Mouse (Mus musculus): ENCODE results near the gene Nobox.

The Nobox gene

GRCm38 (mm10) chr6:43309454-43309853, at the start of gene Nobox:
TSS of gene Nobox (minus strand) at chr6:43309554.
- DNase-seq (ENCODE audit: extremely low spot score, low read depth, low spot score) = no peak

GRCm38 (mm10) chr6:43354562-43355241, 45.3 kb upstream of the Nobox start:
- DNase-seq (ENCODE audit: extremely low spot score, low read depth, low spot score) = no peak

- no peak for DNase-seq (ENCODE audit: extremely low spot score, low read depth, low spot score)
Measured at GRCm38 (mm10) chr6:43353446-43353845, 44.1 kb upstream of the Nobox start.

- no peak for DNase-seq (ENCODE audit: extremely low spot score, low read depth, low spot score)
Measured at GRCm38 (mm10) chr6:43349083-43349482, 39.7 kb upstream of the Nobox start.

- DNase-seq (ENCODE audit: extremely low spot score, low read depth, low spot score) = no peak
Measured at GRCm38 (mm10) chr6:43347637-43348036, 38.3 kb upstream of the Nobox start.

- no peak for DNase-seq (ENCODE audit: extremely low spot score, low read depth, low spot score)
Measured at GRCm38 (mm10) chr6:43343006-43343405, 33.7 kb upstream of the Nobox start.

- no peak for DNase-seq (ENCODE audit: extremely low spot score, low read depth, low spot score)
Measured at GRCm38 (mm10) chr6:43342386-43342785, 33.0 kb upstream of the Nobox start.

- no peak for DNase-seq (ENCODE audit: extremely low spot score, low read depth, low spot score)
Measured at GRCm38 (mm10) chr6:43338804-43339203, 29.4 kb upstream of the Nobox start.

- no peak for DNase-seq (ENCODE audit: extremely low spot score, low read depth, low spot score)
Measured at GRCm38 (mm10) chr6:43337491-43337961, 28.2 kb upstream of the Nobox start.

GRCm38 (mm10) chr6:43335619-43336234, 26.4 kb upstream of the Nobox start:
- no peak for DNase-seq (ENCODE audit: extremely low spot score, low read depth, low spot score)

- DNase-seq (ENCODE audit: extremely low spot score, low read depth, low spot score) = no peak
Measured at GRCm38 (mm10) chr6:43333479-43333878, 24.1 kb upstream of the Nobox start.

- DNase-seq (ENCODE audit: extremely low spot score, low read depth, low spot score) = no peak
Measured at GRCm38 (mm10) chr6:43312961-43313656, 3.8 kb upstream of the Nobox start.

GRCm38 (mm10) chr6:43312546-43312945, 3.2 kb upstream of the Nobox start:
- no peak for DNase-seq (ENCODE audit: extremely low spot score, low read depth, low spot score)

- DNase-seq (ENCODE audit: extremely low spot score, low read depth, low spot score) = no peak
Measured at GRCm38 (mm10) chr6:43310071-43310470, 717 bp upstream of the Nobox start.

GRCm38 (mm10) chr6:43297508-43297850, 11.9 kb downstream of the Nobox start:
- DNase-seq (ENCODE audit: extremely low spot score, low read depth, low spot score) = no peak

- peak; percentile 52 for DNase-seq (ENCODE audit: extremely low spot score, low read depth, low spot score)
Measured at GRCm38 (mm10) chr6:43296798-43297507, 12.4 kb downstream of the Nobox start.

- DNase-seq (ENCODE audit: extremely low spot score, low read depth, low spot score) = no peak
Measured at GRCm38 (mm10) chr6:43295908-43296307, 13.4 kb downstream of the Nobox start.

GRCm38 (mm10) chr6:43293175-43293574, 16.2 kb downstream of the Nobox start:
- DNase-seq (ENCODE audit: extremely low spot score, low read depth, low spot score) = no peak

GRCm38 (mm10) chr6:43292471-43293076, 16.8 kb downstream of the Nobox start:
- no peak for DNase-seq (ENCODE audit: extremely low spot score, low read depth, low spot score)

GRCm38 (mm10) chr6:43292041-43292440, 17.3 kb downstream of the Nobox start:
- DNase-seq (ENCODE audit: extremely low spot score, low read depth, low spot score) = no peak

- no peak for DNase-seq (ENCODE audit: extremely low spot score, low read depth, low spot score)
Measured at GRCm38 (mm10) chr6:43280481-43280880, 28.9 kb downstream of the Nobox start.

Data from hindlimb bud, embryonic 11.5 days (tissue).